Mouse (Mus musculus): ENCODE results near the gene Zfp462. TPM values are rescaled to one million over a fixed set of nuclear protein-coding genes. Genes with fewer than 3 reads are reported as not detected.
"Not testable (repeated sequence)": the region's sequence is repeated elsewhere in the genome, so short reads cannot be mapped to it uniquely, and the experiment has no call there.

The Zfp462 gene
- polyA plus RNA-seq (2014; fragmentation: Nextera tagmentation; extraction: Ambion mirVana): 18.7 and 20.2 TPM in 2 replicates

DNA sequence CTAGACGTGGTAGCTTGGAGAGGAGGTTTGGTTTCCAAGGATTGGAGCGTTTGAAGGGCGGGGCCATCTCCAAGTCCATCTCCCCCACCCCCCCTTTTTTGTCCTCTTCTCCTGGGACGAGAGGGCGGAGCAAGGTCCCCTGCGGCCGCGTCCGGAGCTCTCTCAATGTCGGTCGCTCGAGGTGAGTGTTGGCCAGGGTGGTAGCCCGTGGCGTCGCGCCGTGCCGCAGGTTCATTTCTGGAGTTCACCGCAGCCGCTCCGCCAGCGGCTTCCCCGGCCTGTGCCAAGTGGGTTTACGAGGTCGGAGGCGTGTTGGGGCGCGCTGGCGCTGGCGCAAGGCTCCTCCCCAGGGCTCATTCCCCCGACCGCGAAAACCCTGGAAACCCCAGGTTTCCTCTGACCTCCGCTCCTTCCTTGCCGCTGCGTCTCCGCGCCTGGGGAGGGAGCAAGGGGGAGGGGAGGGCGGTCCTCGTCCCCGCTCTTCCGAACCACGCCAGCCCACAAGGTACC, at the start of gene Zfp462:
Zfp462 (plus strand) TSS at position 128 of the 510 bp plus-strand sequence.
- Histone ChIP-seq H3K9ac (ENCODE audit: low read length) (peak within 1 kb of the TSS; percentile 95), H3K36me3 (ENCODE audit: control insufficient read depth, insufficient read depth, low read length) (no peaks in the 10 kb centered on the region), H3K4me1 (ENCODE audit: control insufficient read depth, insufficient read depth, low read length) (no peaks in the 10 kb centered on the region; the same call in none of the 2 replicates), H3K4me3 (ENCODE audit: low read depth, low read length) (peak within 1 kb of the TSS; percentile 93), H3K4me2 (peak within 1 kb of the TSS; percentile 81), H3K27me3 (ENCODE audit: control insufficient read depth, insufficient read depth, low read length) (no peaks in the 10 kb centered on the region), H3K9me3 (ENCODE audit: control insufficient read depth, low read length) (no peaks in the 10 kb centered on the region), H3K27ac (ENCODE audit: low read depth, low read length) (peak within 1 kb of the TSS; percentile 98)
- DNase-seq (ENCODE audit: low spot score, missing footprints): peak; percentile 97
- under 1% methylated on average over 43 of the region's 43 CpGs for WGBS
- peak; percentile 56 for ATAC-seq (ENCODE audit: low FRiP score)

GRCm38 (mm10) chr4:54896017-54896416, 48.8 kb upstream of the Zfp462 start:
- H3K27ac ChIP-seq (ENCODE audit: low read depth, low read length): no peak overlapping the region
- ATAC-seq (ENCODE audit: low FRiP score): no peak
- no peaks in the 10 kb centered on the region for H3K4me1 ChIP-seq (ENCODE audit: control insufficient read depth, insufficient read depth, low read length)
- no peaks in the 10 kb centered on the region for H3K27me3 ChIP-seq (ENCODE audit: control insufficient read depth, insufficient read depth, low read length)
- no peaks in the 10 kb centered on the region for H3K36me3 ChIP-seq (ENCODE audit: control insufficient read depth, insufficient read depth, low read length)
- H3K4me3 ChIP-seq (ENCODE audit: low read depth, low read length): no peak overlapping the region
- H3K9me3 ChIP-seq (ENCODE audit: control insufficient read depth, low read length): no peaks in the 10 kb centered on the region
- 88% methylated on average over 4 of the region's 4 CpGs for WGBS
- H3K9ac ChIP-seq (ENCODE audit: low read length): no peak overlapping the region
- H3K4me2 ChIP-seq: no peak overlapping the region
- no peak for DNase-seq (ENCODE audit: low spot score, missing footprints)

GRCm38 (mm10) chr4:54904641-54905040, 40.2 kb upstream of the Zfp462 start:
- ATAC-seq (ENCODE audit: low FRiP score): no peak
- no peaks in the 10 kb centered on the region for H3K27me3 ChIP-seq (ENCODE audit: control insufficient read depth, insufficient read depth, low read length)
- H3K9me3 ChIP-seq (ENCODE audit: control insufficient read depth, low read length): no peaks in the 10 kb centered on the region
- H3K4me3 ChIP-seq (ENCODE audit: low read depth, low read length): no peak overlapping the region
- H3K9ac ChIP-seq (ENCODE audit: low read length): no peak overlapping the region
- no peak overlapping the region for H3K4me2 ChIP-seq
- no peaks in the 10 kb centered on the region for H3K4me1 ChIP-seq (ENCODE audit: control insufficient read depth, insufficient read depth, low read length)
- H3K36me3 ChIP-seq (ENCODE audit: control insufficient read depth, insufficient read depth, low read length): no peaks in the 10 kb centered on the region
- H3K27ac ChIP-seq (ENCODE audit: low read depth, low read length): no peak overlapping the region
- 89% methylated on average over 8 of the region's 8 CpGs for WGBS
- DNase-seq (ENCODE audit: low spot score, missing footprints): no peak

- Histone ChIP-seq H3K36me3 (ENCODE audit: control insufficient read depth, insufficient read depth, low read length) (no peaks in the 10 kb centered on the region), H3K27me3 (ENCODE audit: control insufficient read depth, insufficient read depth, low read length) (no peaks in the 10 kb centered on the region), H3K9ac (ENCODE audit: low read length) (no peak overlapping the region), H3K9me3 (ENCODE audit: control insufficient read depth, low read length) (no peaks in the 10 kb centered on the region), H3K4me2 (no peak overlapping the region), H3K4me1 (ENCODE audit: control insufficient read depth, insufficient read depth, low read length) (no peaks in the 10 kb centered on the region), H3K4me3 (ENCODE audit: low read depth, low read length) (no peak overlapping the region), H3K27ac (ENCODE audit: low read depth, low read length) (no peak overlapping the region)
- 88% methylated on average over 7 of the region's 7 CpGs for WGBS
- no peak for ATAC-seq (ENCODE audit: low FRiP score)
- DNase-seq (ENCODE audit: low spot score, missing footprints): no peak
Measured at GRCm38 (mm10) chr4:54905399-54905953, 39.4 kb upstream of the Zfp462 start.

- Histone ChIP-seq H3K9ac (ENCODE audit: low read length) (no peak overlapping the region), H3K4me3 (ENCODE audit: low read depth, low read length) (no peak overlapping the region), H3K4me2 (no peak overlapping the region), H3K9me3 (ENCODE audit: control insufficient read depth, low read length) (no peaks in the 10 kb centered on the region), H3K27ac (ENCODE audit: low read depth, low read length) (no peak overlapping the region), H3K36me3 (ENCODE audit: control insufficient read depth, insufficient read depth, low read length) (no peaks in the 10 kb centered on the region), H3K4me1 (ENCODE audit: control insufficient read depth, insufficient read depth, low read length) (no peaks in the 10 kb centered on the region), H3K27me3 (ENCODE audit: control insufficient read depth, insufficient read depth, low read length) (no peaks in the 10 kb centered on the region)
- ATAC-seq (ENCODE audit: low FRiP score): no peak
- 94% methylated on average over 3 of the region's 3 CpGs for WGBS
- no peak for DNase-seq (ENCODE audit: low spot score, missing footprints)
Measured at GRCm38 (mm10) chr4:54910300-54910699, 34.5 kb upstream of the Zfp462 start.

- Histone ChIP-seq H3K4me2 (no peak overlapping the region), H3K9me3 (ENCODE audit: control insufficient read depth, low read length) (no peaks in the 10 kb centered on the region), H3K9ac (ENCODE audit: low read length) (no peak overlapping the region), H3K4me3 (ENCODE audit: low read depth, low read length) (no peak overlapping the region), H3K36me3 (ENCODE audit: control insufficient read depth, insufficient read depth, low read length) (no peaks in the 10 kb centered on the region), H3K27me3 (ENCODE audit: control insufficient read depth, insufficient read depth, low read length) (no peaks in the 10 kb centered on the region), H3K27ac (ENCODE audit: low read depth, low read length) (no peak overlapping the region), H3K4me1 (ENCODE audit: control insufficient read depth, insufficient read depth, low read length) (no peaks in the 10 kb centered on the region)
- 84% methylated on average over 3 of the region's 3 CpGs for WGBS
- no peak for DNase-seq (ENCODE audit: low spot score, missing footprints)
- ATAC-seq (ENCODE audit: low FRiP score): no peak
Measured at GRCm38 (mm10) chr4:54918276-54918675, 26.6 kb upstream of the Zfp462 start.

GRCm38 (mm10) chr4:54923386-54923785, 21.5 kb upstream of the Zfp462 start:
- Histone ChIP-seq H3K27me3 (ENCODE audit: control insufficient read depth, insufficient read depth, low read length) (no peaks in the 10 kb centered on the region), H3K9me3 (ENCODE audit: control insufficient read depth, low read length) (no peaks in the 10 kb centered on the region), H3K9ac (ENCODE audit: low read length) (no peak overlapping the region), H3K4me1 (ENCODE audit: control insufficient read depth, insufficient read depth, low read length) (no peaks in the 10 kb centered on the region), H3K4me2 (no peak overlapping the region), H3K36me3 (ENCODE audit: control insufficient read depth, insufficient read depth, low read length) (no peaks in the 10 kb centered on the region), H3K4me3 (ENCODE audit: low read depth, low read length) (no peak overlapping the region), H3K27ac (ENCODE audit: low read depth, low read length) (no peak overlapping the region)
- DNase-seq (ENCODE audit: low spot score, missing footprints) (no peak), ATAC-seq (ENCODE audit: low FRiP score) (no peak)
- WGBS: 90% methylated on average over 2 of the region's 2 CpGs

- WGBS: 82% methylated on average over 2 of the region's 2 CpGs
- Histone ChIP-seq H3K4me3 (ENCODE audit: low read depth, low read length) (no peak overlapping the region), H3K36me3 (ENCODE audit: control insufficient read depth, insufficient read depth, low read length) (no peaks in the 10 kb centered on the region), H3K4me2 (no peak overlapping the region), H3K27me3 (ENCODE audit: control insufficient read depth, insufficient read depth, low read length) (no peaks in the 10 kb centered on the region), H3K9me3 (ENCODE audit: control insufficient read depth, low read length) (no peaks in the 10 kb centered on the region), H3K9ac (ENCODE audit: low read length) (no peak overlapping the region), H3K4me1 (ENCODE audit: control insufficient read depth, insufficient read depth, low read length) (no peaks in the 10 kb centered on the region), H3K27ac (ENCODE audit: low read depth, low read length) (no peak overlapping the region)
- DNase-seq (ENCODE audit: low spot score, missing footprints) (no peak), ATAC-seq (ENCODE audit: low FRiP score) (no peak)
Measured at GRCm38 (mm10) chr4:54924306-54924705, 20.5 kb upstream of the Zfp462 start.

- not testable (repeated sequence) for H3K4me1 ChIP-seq (ENCODE audit: control insufficient read depth, insufficient read depth, low read length); H3K27ac ChIP-seq (ENCODE audit: low read depth, low read length); DNase-seq (ENCODE audit: low spot score, missing footprints); ATAC-seq (ENCODE audit: low FRiP score); H3K36me3 ChIP-seq (ENCODE audit: control insufficient read depth, insufficient read depth, low read length); H3K9me3 ChIP-seq (ENCODE audit: control insufficient read depth, low read length); H3K4me3 ChIP-seq (ENCODE audit: low read depth, low read length); H3K9ac ChIP-seq (ENCODE audit: low read length); H3K27me3 ChIP-seq (ENCODE audit: control insufficient read depth, insufficient read depth, low read length); H3K4me2 ChIP-seq
- WGBS: 86% methylated on average over 5 of the region's 5 CpGs
Measured at GRCm38 (mm10) chr4:54926456-54926855, 18.4 kb upstream of the Zfp462 start.
